ENCODE assay signal across 8 mouse cellular contexts in genomic region chr16:91372577-91373472, GRCm38 (mm10). TPM values are rescaled to one million over a fixed set of nuclear protein-coding genes. Genes with fewer than 3 reads are reported as not detected.
DNase-seq lines count a peak whose midpoint lies in the region; ATAC-seq and TF ChIP-seq lines count a peak whose summit lies in the region.

Ifnar2 (plus strand) TSS chr16:91372783.

- peak within 1 kb of the TSS; percentile 63 for H3K4me2 ChIP-seq in hindbrain, embryonic 16.5 days (ENCODE audit: low read length)

- H3K36me3 ChIP-seq in hindbrain, embryonic 16.5 days (ENCODE audit: control insufficient read depth, insufficient read depth, low read length), result no peaks in the 10 kb centered on the region

- H3K27me3 ChIP-seq in hindbrain, embryonic 16.5 days (replicated peaks; ENCODE audit: control insufficient read depth, insufficient read depth, low read length), result no peaks in the 10 kb centered on the region

- peak; percentile 97 for ATAC-seq in hindbrain, embryonic 16.5 days
- ATAC-seq in megakaryocyte, adult 5-6 weeks (ENCODE audit: poor library complexity, severe bottlenecking), result peak; percentile 93

- intact Hi-C loops in gastrocnemius, adult 2 months (cut with DNase I), result loop anchor here (5.0 kb wide), 1 partner anchor 34 kb away; the partner anchor contains the start of gene Il10rb

- under 1% methylated on average over 62 of the region's 62 CpGs for WGBS in hindbrain, embryonic 16.5 days

- peak within 1 kb of the TSS; percentile 97 for H3K27ac ChIP-seq in gastrocnemius, adult 2 months
- H3K27ac ChIP-seq in hindbrain, embryonic 16.5 days (ENCODE audit: low read depth, low read length), result peak within 1 kb of the TSS; percentile 96

- peak within 1 kb of the TSS; percentile 96 for H3K9ac ChIP-seq in hindbrain, embryonic 16.5 days (ENCODE audit: low read depth, low read length)

- peak within 1 kb of the TSS; percentile 77 for H3K4me3 ChIP-seq in gastrocnemius, adult 2 months
- peak within 1 kb of the TSS; percentile 92 for H3K4me3 ChIP-seq in hindbrain, embryonic 16.5 days (ENCODE audit: low read length)

- no peak for TF ChIP-seq CTCF in gastrocnemius, adult 2 months (IDR thresholded peaks at IDR 0.05)

- DNase-seq in T-cell, adult 2 months (ENCODE audit: low spot score), result peak; percentile 68
- peak; percentile 72 to 76 for DNase-seq in cerebellum, postnatal 36 days
- DNase-seq in gastrocnemius, adult 2 months, result peak; percentile 86
- peak; percentile 68 to 71 for DNase-seq in left cerebral cortex, adult 8-10 months (ENCODE audit: low spot score in 2 of 2)
- DNase-seq in right cerebral cortex, postnatal 10 days (ENCODE audit: low spot score in 2 of 2), result peak; percentile 88 to 90
- DNase-seq in urinary bladder, postnatal 14 days (ENCODE audit: low spot score), result peak; percentile 77

- H3K9me3 ChIP-seq in hindbrain, embryonic 16.5 days (ENCODE audit: control insufficient read depth, low read length), result no peaks in the 10 kb centered on the region

- peaks cover 10% of the 10 kb centered on the region for H3K4me1 ChIP-seq in hindbrain, embryonic 16.5 days (ENCODE audit: control insufficient read depth, insufficient read depth, low read depth, low read length)

RNA-seq across cellular contexts. Expression of gene Ifnar2, which starts in this region (rescaled TPM):
- total RNA-seq in gastrocnemius, adult 2 months (2021), result 10 to 100 TPM in 1 of 2 experiments, 1 to 10 TPM in 1; 6.8 to 11.4 TPM
- 40.6 and 41.7 TPM in 2 replicates for polyA plus RNA-seq in hindbrain, embryonic 16.5 days (2015; fragmentation: Nextera tagmentation; extraction: Ambion mirVana)
- total RNA-seq in left cerebral cortex, adult 8-10 months (2022), result 10 to 100 TPM; 20.8 to 40.4 (median 27.7) TPM
- 287 and 289 TPM in 2 replicates for total RNA-seq in megakaryocyte, adult 5-6 weeks (2015)
- total RNA-seq in megakaryocyte, adult 5-6 weeks (2017), result 257 and 285 TPM in 2 replicates

Comparison
In these comparisons a context has a peak if more than half of its experiments do, and no peak if none do; other contexts are left out.
1. Peak in every context shown above with its lines: DNase-seq, ATAC-seq, H3K4me3 ChIP-seq and H3K27ac ChIP-seq.
2. RNA of gene Ifnar2 (total RNA-seq): 257 to 289 TPM in megakaryocyte, adult 5-6 weeks; 20.8 to 40.4 TPM in left cerebral cortex, adult 8-10 months and 6.8 to 11.4 TPM in gastrocnemius, adult 2 months; every median in the first group is over 4 times any median in the second.